Mouse (Mus musculus) layer of hippocampus, adult 9-11 months (tissue): ENCODE data around the gene Trim75.
A peak's percentile ranks its signal among the peaks of the same experiment; 100 is the strongest.
"Not testable (repeated sequence)": the region's sequence is repeated elsewhere in the genome, so short reads cannot be mapped to it uniquely, and the experiment has no call there.

Experiments used
- DNase-seq: peaks from one replicate; pipeline ENCODE4 v3.0.0; 2022

The Trim75 gene

DNA sequence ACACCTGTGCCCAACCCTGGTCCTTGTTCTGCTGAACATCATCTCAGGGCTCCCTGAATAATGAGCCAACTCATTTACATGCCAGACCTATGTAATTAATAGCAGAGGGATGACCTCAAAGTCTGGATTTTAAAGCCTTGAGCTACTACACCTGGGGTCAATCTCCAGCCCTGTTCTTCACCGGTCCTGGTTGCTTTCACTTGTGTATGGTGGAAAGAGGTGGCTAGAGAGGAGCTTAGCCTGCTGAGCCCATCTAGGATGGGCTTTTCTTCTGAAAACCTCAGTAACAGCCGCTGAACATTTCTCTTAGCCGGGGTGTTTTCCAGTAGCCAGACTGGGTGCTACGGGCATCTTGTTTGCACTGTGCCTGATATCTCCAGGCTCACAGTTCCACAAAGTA is at the start of gene Trim75:
TSS of gene Trim75 (minus strand) at position 101 of the 400 bp plus-strand sequence.
- no peak for DNase-seq

DNA sequence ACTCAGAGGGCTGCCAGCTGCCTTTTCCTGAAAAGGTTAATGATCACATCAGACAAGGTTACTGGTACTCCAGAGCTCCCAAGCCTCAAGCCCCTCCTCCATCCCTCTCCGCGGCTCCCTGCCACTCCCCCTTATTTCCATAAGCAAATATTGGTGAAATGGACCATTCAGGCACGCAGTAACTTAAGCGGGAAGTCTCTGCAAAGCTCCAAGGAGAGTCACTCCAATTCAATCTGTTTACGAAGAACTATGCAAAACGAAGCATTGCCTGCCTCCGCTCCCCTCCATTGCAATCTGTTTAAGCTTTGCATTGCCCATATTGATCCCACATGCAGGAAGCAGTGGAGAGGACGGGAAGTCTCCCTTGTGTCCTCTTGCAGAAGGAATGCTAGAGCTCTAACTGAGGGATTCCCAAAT is 49.5 kb upstream of the Trim75 start, which contains the start of gene Apela:
TSS of gene Apela (minus strand) at position 220 of the 417 bp plus-strand sequence.
- DNase-seq = peak; percentile 17

DNA sequence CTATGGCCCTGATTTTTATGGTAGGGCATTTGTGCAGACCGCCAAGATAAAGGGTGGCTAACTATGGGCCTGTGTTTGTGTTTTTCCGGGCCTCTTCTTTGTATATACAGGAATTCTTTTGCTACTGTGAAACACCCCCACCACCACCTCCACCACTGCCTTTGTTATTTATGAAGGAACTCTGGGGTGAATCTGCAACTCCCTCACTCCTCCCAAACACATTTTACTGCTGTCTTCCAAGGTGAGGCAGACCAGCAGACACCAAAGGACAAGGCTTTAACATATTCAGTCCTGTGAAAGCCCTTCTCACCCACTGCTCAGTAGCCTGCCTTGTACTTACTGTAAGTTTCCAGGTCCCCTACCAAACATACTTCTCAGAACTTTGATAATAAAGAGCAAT is 46.5 kb upstream of the Trim75 start:
- no peak for DNase-seq

DNA sequence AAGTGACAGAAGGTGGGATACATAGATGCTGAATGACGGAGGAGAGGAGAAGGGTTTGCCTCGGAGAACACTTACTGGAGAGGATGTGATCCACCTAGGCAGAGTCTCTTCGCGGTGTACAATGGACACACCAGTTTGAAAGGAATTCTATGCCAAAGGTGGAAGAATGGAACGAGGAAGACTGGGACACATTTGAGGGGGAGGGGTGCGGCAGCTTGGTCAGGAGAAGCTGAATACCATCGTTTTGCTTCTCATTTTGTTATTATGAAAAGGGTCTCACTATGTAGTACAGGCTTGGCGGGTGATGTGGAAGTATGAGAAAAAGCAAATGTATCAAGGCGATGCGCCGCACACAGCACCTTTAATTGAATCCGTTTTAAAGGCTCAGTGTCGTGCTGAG is 45.4 kb upstream of the Trim75 start:
- no peak for DNase-seq

DNA sequence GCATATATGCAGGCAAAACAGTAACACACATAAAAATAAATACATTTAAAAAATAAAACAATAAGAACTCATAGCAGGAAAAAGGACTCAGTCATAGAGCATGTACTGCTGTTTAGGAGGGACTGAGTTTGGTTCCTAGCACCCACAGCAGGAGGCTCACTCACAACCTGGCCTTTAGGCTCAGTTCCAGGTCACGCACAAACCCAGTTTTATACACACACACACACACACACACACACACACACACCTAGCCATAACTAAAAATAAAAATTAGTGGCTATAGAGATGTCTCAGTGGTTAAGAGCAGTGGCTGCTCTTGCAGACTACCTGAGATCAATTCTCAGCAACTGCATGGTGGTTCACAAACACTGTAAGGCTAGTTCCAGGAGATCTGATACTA is 44.5 kb upstream of the Trim75 start:
- DNase-seq = no peak

DNA sequence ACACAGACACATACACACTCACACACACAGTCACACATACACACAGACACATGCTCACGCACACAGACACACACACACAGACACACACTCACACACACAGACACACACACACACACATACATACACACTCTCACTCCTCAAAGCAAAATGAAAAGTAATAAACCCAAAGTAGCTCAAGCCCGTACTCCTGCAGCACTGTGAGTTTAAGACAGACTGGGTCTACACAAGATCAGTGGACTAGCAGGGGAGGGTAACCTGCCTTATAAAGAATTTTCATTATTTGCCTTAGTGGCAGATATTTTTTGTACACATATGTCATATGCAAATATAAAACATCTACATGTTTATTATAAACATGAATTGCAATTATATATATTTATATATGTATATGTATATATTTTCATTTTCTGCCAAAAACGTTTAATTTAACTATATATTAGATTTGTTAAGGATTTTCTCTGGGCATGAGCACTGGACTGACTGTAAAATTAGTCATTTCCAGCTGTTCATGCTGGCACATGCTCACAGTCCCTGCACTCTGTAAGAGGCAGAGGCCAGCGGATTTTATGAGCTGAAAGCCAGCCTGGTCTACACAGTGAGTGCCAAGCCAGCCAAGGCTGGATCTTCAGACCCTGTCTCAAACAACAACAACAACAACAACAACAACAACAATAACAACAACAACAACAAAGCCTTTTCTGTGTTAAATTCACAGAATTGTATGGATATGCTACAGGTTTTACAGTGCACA is 43.3 kb upstream of the Trim75 start:
- no peak for DNase-seq

DNA sequence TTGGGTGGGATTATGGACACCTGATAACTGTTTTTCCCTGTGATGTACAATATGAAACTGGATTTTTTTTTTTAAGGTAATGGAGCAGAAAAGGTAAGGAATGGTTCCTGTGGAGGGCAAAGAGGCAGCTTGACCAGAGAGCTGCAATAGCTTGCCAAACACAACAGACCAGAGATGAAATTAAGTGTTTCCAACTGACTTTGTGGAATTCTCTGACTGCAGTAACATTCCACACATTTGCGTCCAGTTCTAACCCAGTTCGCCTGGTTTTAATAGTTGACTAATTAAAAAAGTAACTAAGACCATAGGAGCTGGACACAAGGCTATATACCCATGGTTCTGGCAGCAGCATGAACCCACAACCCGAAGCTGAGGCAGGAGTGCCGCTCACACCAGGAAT is 42.1 kb upstream of the Trim75 start:
- DNase-seq = no peak

DNA sequence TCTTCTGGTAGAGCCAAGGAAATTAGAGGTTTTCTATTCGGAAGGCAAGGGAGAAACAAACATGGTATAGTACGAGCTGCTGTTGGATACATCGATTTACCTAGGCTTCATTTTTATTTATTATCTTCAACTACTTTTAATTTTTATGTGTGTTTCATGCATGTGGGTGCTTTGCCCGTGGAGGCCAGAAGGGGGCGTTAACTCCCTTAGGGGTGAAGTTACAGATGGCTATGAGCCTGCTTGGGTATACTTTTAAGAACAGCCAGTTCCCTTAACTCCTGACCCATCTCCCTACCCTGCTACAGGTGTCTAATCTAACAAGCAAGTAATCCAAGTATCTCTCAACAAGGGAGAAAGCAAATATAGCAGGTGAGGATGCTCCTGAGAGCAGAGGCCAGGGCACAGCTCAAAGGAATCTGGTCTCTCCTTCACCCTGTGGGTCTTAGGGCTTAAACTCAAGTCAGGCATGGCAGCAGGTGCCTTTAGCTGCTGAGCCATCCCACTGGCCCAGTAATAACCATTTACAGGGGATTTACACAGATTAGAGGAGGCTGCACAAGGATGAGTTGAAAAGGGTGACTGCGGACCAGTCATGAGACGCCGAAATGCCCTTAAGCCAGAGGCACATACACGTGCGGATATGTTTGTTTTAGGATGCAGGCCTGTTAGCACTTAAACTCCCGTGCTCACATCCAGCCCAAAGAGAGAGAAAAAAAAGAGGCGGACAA is 41.5 kb upstream of the Trim75 start:
- no peak for DNase-seq

DNA sequence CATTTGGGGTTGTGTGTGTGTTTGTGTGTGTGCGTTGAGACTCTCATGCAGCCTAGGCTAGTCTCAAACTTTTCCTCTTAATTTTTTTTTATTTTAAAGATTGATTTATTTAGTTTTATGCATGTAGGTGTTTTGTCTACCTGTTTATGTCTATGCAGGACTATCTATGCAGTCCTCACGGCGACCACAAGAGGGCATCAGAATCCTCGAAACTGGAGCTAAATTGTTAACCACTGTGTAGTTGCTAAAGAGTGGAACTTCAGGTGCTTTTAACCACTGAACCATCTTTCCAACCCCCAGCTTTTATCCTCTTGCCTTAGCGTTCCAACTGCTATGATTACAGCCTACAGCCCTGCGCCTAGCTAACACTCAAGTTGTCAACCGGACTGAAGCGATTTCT is 34.9 kb upstream of the Trim75 start:
- DNase-seq = peak; percentile 23

DNA sequence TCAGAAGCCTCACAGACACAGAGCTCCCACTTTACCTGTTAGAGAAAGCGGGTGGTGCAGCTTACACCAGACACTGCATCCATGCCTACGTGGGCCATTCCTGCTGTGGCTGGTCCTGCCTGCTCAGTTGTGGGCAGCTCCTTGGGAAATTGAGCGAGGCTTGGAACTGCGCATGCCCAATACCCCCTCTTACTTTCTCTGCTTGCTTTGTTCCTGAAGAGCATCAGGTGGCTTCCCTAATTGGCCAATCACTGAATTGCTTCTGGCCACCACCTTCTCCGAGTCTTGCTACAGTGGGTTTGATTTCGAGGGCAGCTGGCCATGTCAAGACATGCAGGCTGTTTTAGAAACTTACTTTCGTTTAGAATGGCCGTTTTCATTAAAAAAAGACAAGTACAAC is 30.8 kb upstream of the Trim75 start, which contains the start of the genes Trim61 and Trim60:
TSS of gene Trim61 (minus strand) at position 101 of the 400 bp plus-strand sequence.
TSS of gene Trim60 (minus strand) at position 162 of the 400 bp plus-strand sequence.
- no peak for DNase-seq

DNA sequence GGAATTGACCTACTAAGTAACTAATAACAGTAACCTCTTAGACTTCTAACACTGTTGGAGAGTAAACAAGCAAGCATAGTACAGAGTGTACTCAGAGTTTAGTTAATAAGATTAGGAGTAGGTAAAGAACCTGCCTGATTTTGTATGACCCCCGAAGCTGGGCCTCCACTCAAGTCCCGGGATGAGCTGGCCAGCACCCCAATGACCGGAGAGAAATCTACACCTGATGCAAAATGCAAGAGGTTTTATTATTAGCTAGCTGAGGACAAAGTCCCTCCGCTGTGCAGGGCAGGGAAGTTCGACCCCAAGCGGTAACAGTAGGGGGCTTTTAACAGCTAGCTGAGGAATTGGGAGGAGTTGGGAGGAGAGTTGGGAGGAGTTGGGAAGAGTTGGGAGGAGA is 20.0 kb upstream of the Trim75 start:
- not testable (repeated sequence) for DNase-seq

DNA sequence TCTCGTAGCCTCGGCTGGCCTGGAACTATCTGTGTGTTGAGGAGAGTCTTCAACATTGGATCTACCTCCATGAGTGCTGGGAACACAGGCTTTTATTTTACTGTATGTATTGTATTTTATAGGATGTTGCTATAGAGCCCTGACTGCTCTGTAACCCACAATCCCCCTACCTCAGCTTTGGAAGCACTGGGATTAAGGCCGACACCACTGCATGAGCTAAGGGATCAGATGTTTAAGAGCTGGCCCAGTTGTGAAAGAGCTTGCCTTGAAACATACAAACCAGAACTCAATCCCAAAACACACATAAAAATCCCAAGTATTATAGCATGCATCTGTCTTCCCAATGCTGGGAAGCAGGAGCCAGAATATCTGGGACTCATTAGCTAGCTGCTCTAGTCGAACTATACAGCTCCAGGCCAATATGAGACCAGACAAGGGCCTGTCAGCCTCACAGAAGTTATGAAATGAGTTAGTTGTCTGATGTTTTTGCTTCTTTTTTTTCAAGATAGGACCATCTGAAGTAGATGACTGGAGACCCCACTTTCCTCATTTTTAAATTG is 11.3 kb upstream of the Trim75 start:
- no peak for DNase-seq

DNA sequence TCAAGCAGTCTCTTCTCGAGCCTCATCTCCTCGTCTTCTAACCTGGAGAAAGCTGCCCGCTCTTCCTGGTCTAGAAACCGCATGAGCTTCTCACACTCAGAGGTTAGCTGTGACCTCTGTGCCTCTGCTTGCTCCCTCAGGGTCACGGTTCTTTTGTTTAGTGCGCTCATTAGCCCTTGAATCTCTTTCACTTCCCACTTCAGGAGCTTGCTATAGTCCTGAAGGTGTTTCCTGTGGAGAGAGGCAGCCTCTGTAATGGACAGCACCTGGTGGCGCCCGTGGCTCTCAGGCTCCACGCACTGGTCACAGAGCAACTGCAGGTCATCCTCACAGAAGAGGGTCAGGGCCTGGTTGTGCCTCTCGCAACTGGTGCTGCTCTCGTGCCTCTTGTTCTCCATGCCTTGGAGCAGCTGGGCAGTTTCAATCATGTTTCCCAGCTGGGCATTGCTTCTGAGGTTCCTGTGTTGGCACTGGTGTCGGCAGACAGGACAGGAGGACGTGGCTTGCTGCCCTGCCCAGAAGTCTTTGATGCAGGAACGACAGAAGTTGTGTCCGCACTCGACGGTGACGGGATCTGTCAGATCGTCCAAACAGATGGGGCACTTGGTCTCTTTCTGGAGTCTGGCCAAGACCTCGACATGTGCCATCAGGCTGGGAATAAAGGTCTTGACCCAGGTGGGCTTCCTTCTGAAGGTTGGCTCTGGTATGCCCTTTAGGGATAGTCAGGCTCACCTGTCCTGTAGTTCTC is 4.3 kb downstream of the Trim75 start:
- no peak for DNase-seq

DNA sequence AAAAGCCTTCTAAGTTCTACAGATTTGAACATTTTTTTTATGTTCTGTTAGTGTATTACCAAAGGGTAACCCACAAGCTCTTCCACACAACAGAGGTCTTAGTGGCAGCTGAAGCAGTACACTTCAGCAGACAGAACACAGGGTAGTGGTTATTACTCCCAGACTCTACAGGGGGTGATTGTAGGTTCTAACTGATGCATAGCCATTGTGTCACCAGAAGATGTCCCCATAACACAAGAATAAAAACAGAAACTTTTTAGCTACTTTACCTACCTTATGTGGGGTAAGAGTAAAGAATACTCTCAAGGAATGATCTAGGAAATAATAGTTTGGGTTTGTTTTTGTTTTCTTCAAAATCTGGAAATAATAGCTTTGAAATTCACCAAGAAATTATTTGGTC is 24.8 kb downstream of the Trim75 start:
- no peak for DNase-seq

DNA sequence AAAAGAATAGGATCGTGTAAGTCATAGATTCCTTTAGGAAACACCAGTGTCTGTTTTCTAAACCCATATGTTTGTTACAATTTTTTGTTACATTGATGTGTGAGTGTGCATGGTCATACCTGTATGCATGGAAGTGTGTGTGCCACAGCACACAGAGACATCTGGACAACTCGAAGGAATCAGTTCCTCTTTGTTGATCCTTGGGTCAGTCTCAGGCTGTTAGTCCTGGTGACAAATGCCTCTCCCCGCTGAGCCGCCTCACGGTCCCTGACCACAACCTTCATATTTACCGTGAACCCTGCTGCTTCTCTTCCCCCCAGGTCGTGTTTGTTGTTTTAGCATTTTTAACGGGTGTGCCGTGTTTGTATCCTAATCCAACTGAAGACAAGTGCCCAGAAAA is 28.6 kb downstream of the Trim75 start:
- no peak for DNase-seq

DNA sequence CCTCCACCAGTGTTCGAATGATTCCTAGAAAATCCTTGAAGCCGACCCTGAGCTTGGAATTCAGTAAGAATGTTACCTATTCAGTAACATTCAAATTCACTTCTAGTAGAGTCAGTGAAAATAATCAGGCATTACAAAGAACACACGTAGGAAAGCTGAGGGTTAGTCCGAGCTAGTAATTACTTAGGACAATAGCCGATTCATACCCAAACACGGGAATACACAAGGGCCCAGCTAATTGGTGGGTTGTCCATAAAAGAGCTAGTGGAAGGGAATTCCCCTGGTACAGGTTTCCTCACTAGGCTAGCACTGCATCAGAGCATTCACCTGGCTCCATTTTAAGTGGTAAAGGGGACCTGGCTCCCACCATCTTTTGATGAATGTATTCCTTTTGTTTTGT is 35.5 kb downstream of the Trim75 start:
- no peak for DNase-seq

DNA sequence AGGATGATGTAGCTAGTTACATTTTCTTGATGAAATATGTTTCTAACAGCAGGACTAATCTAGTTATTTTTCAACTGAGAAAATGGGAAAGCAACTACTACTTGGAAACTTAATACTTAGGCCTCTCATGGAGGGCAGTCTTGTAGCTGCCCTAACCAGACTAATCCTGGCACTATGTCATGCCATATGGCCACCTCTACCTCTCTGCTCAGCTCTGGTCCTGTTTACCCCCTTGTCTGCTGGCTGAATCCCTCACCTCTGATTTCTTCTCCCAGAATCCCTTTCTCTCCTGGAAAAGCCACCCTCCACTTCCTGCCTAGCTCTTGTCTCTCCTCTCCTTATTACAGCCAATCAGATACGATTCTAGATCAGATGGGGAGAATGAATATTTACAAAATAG is 39.3 kb downstream of the Trim75 start:
- DNase-seq = no peak

DNA sequence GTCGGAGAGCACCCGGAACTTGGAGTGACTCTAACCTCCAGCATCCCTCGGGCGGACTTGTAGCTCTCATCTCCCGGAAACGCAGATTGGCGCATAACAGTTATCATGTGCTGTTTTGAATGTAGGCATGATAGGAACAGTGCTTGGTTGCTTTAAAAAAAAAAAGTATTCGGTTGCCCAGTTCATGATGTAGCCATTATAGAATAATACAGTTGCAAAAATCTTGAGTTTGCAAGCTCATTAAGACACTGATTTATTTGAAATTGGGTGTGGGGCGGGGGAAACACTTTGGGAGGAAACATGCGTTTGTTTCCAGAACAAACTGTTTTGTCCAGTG is 40.0 kb downstream of the Trim75 start:
- DNase-seq = no peak

DNA sequence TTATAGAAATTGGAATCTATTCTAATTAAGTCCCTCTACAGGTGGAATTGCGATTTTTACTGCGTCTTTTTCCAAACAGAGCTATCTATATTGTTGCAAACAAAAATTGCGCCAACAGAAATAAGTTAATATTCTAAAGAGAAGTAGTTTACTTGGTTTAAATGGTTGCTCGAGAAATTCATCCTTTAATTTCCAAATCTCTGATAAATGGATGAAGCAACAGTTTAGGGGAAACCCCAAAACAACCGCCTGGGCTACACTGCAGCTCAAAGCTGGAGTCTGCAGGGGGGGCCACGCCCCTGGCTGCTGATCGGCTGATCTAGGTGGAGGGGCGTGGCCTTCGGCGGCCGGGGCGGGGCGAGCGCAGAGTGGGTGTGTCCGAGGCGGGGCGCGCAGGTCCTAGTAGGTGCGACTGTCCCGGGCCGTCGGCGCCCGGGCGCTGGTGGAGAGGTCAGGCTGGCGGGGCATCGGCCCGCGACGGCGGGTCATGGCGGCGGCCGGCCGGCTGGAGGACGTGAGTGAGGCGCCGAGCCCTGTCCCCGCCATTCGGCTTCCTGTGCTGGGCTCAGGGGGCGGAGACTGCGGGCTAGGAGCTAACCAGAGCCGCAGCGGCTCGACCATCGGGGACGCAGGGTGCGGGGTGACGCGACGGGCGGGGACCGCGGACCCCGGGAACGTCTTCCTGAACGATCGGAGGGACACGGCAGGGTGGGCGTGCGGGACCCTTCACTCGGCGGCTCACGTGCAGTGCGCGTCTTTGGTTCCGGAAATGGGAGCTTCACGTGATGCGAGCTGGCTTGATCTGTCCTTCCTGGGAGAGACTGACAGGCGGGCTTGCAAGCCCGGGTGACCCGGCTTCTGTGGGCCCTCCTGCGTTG is 40.6 kb downstream of the Trim75 start, which contains the start of gene Tmem192:
TSS of gene Tmem192 (plus strand) at position 366 of the 878 bp plus-strand sequence.
- DNase-seq = peak; percentile 96

DNA sequence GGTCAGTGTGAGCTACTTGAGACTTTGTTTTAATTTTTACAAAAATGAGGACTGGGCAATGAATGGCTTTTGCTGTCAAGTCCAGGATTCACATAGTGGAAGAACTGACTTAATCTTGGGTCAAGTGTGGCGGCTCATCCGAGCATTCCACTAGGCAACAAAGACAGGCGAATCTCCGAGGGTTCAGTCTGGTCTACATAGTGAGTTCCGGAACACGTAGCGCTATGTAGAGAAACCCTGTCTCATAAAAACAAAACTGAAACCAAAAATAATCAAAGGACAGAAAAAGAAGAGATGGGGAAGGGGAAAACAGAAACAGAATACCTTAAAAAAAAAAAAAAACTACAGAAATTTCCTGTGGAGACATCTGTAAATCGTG is 41.2 kb downstream of the Trim75 start:
- DNase-seq = no peak

DNA sequence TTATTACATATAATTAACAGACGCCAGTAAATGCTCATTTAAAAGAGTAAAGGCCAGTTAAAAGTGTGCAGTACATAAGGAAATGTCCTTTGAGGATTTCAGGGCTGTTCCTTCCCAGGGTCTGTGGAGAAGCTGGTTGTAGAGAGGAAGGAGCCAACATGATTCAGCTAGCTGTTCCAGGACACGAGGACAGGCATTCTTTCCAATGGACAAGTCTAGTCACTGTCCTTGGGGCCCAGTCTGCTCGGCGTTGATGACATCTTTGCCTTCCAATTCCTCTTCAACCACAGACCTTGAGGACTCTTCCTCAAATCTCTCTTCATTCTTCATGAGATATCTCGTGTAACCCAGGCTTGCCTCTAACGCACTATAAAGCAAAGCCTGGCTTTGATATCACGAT is 42.0 kb downstream of the Trim75 start:
- no peak for DNase-seq

DNA sequence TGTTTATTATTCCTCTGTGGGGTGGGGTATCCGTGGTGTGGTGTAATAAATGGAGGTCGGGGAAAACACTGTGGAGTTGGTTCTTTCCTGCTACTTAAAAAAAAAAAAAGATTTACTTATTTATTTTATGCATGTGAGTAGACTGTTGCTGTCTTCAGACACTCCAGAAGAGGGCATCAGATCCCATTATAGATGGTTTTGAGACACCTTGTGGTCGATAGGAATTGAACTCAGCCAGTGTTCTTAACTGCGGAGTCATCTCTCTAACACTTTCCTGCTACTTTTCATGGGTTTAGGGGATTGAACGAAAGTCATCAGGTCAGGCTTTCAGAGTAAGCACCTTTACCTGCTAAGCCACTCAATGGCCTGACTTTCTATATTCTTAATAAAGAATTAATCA is 42.8 kb downstream of the Trim75 start:
- no peak for DNase-seq
